Mouse (Mus musculus) intestine, embryonic 15.5 days (tissue): ENCODE results near the gene Wsb2. TPM values are rescaled to one million over a fixed set of nuclear protein-coding genes. Genes with fewer than 3 reads are reported as not detected.

Experiments
- ATAC-seq: fragments of 200-750 bp; cut with Nextera tagmentation; 2 replicates; pipeline ENCODE4 v1.8.0; 2017; ENCODE audit warnings: moderate TSS enrichment, moderate library complexity
- H3K27ac ChIP-seq: fragments of 300-500 bp; sonication (generic); 2 replicates; pipeline ENCODE4 v1.5.1; 2015; ENCODE audit warnings: mild to moderate bottlenecking, inconsistent platforms
- H3K27me3 ChIP-seq: fragments of 300-500 bp; sonication (generic); replicated peaks from 2 replicates; pipeline ENCODE4 v1.6.1; 2015; ENCODE audit warnings: inconsistent platforms
- H3K36me3 ChIP-seq: fragments of 300-500 bp; sonication (generic); 2 replicates; pipeline ENCODE4 v1.6.1; 2015; ENCODE audit warnings: inconsistent platforms
- H3K4me1 ChIP-seq: fragments of 300-500 bp; sonication (generic); replicated peaks from 2 replicates; pipeline ENCODE4 v1.6.1; 2015; ENCODE audit warnings: inconsistent platforms
- H3K4me2 ChIP-seq: fragments of 300-500 bp; sonication (generic); replicated peaks from 2 replicates; pipeline ENCODE4 v1.6.1; 2015; ENCODE audit warnings: mild to moderate bottlenecking, inconsistent platforms
- H3K4me3 ChIP-seq: fragments of 300-500 bp; sonication (generic); replicated peaks from 2 replicates; pipeline ENCODE4 v1.5.1; 2015; ENCODE audit warnings: inconsistent platforms
- H3K9ac ChIP-seq: fragments of 300-500 bp; sonication (generic); 2 replicates; pipeline ENCODE4 v1.6.1; 2015; ENCODE audit warnings: inconsistent platforms
- H3K9me3 ChIP-seq: fragments of 300-500 bp; sonication (generic); 2 replicates; pipeline ENCODE4 v1.6.1; 2016; ENCODE audit warnings: inconsistent platforms
- WGBS: fragments of 180-500 bp; shearing (Covaris S2); methylation state at CpG from one replicate; pipeline ENCODE4 v1.1.7; 2015; 5-methylcytosine and 5-hydroxymethylcytosine counted together
- polyA plus RNA-seq: library from polyadenylated mRNA; unstranded; fragments of >200 nt; fragmentation: Nextera tagmentation; extraction: Ambion mirVana; gene quantifications from 2 replicates; pipeline ENCODE4 v1.2.1, GENCODE M21; 2015

Gene Wsb2
- polyA plus RNA-seq, 1 experiment from 2014 or later: 82.6 TPM

DNA sequence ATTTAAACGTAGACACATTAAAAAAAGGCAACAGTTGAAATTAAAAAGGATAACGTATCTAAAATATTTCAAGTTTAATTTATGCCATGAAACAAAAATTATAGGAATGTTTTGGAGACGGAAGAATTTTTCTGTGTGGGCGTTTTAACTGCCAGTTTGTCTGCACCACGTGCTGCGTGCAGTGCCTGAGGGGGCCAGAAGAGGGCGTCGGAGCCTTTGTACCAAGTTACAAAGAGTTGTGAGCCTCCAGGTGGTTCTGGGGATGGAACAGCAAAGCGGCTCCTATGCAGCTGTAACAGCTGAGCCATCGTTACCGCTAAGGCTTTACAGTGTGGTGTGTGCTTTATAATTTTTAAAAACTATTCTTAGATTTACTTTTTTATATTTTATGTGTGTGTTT lies 1.6 kb downstream of the Wsb2 start:
- ATAC-seq: no peak
- Histone ChIP-seq H3K4me3 (no peak overlapping the region), H3K9ac (no peak overlapping the region), H3K27ac (peak overlapping the region; percentile 74; the same call in 1 of the 2 replicates), H3K4me1 (peaks cover 44% of the 10 kb centered on the region), H3K36me3 (peaks cover 1% of the 10 kb centered on the region; the same call in 1 of the 2 replicates), H3K9me3 (no peaks in the 10 kb centered on the region), H3K4me2 (peak overlapping the region; percentile 83), H3K27me3 (no peaks in the 10 kb centered on the region)
- 43% methylated on average over 11 of the region's 11 CpGs for WGBS

DNA sequence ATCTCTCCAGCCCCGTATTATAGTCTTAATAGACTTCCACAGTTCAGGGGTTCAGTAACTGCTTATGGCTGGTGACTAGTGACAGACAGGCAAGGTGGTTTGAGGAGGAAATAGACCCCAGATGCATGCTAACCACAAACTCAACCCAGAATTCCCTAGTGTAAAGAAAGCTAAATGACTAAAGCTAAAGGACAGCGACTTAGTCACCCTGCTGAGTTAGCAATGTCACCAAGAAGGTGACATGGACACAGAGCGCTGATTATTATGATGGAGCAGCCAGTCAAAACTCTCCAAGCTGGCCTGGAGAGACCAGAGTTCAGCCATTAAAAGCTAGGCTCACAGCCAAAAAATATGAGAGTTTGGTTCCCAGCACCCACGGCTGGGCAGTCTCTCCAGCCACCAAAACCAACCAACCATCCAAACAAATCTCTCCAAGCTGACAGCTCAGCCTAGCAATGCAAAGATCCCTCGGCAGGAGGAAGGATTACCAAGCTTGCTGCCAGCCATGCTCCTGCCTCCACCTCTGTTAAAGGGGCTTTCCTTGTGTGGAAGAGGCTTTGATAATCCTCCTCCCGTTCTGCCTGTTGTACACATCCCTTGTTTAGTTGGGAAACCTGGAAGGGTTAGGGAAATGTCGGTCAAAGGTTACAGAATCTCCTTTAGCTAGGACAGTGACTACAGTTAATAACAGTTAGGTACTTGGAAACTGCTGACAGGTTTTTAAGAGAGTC lies 2.6 kb downstream of the Wsb2 start:
- no peak overlapping the region for H3K9ac ChIP-seq
- H3K36me3 ChIP-seq: peaks cover 4% of the 10 kb centered on the region
- H3K4me1 ChIP-seq: peaks cover 47% of the 10 kb centered on the region
- H3K9me3 ChIP-seq: no peaks in the 10 kb centered on the region
- peak overlapping the region; percentile 39 for H3K4me2 ChIP-seq
- H3K4me3 ChIP-seq: no peak overlapping the region
- WGBS: 38% methylated on average over 7 of the region's 7 CpGs
- peak overlapping the region; percentile 74 for H3K27ac ChIP-seq
- ATAC-seq: no peak
- H3K27me3 ChIP-seq: no peaks in the 10 kb centered on the region

DNA sequence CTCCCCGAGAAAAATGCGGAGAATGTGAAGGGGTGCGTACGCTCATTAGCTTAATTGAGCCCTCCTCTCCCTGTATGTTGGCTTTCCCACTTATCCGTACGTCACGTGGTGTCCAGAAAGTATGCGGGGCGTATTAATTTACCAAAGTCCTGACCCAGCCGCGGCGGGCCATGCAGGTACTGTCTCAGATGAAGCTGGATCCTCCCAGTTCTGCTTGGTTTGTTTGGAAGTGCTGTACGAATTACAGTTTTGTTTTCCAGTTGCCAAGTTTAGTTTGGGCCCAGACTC lies 3.1 kb downstream of the Wsb2 start:
- Histone ChIP-seq H3K4me1 (peaks cover 43% of the 10 kb centered on the region), H3K27ac (peak overlapping the region; percentile 74), H3K4me3 (no peak overlapping the region), H3K4me2 (peak overlapping the region; percentile 39), H3K27me3 (no peaks in the 10 kb centered on the region), H3K36me3 (peaks cover 7% of the 10 kb centered on the region), H3K9me3 (no peaks in the 10 kb centered on the region), H3K9ac (no peak overlapping the region)
- WGBS: 48% methylated on average over 13 of the region's 13 CpGs
- no peak for ATAC-seq

DNA sequence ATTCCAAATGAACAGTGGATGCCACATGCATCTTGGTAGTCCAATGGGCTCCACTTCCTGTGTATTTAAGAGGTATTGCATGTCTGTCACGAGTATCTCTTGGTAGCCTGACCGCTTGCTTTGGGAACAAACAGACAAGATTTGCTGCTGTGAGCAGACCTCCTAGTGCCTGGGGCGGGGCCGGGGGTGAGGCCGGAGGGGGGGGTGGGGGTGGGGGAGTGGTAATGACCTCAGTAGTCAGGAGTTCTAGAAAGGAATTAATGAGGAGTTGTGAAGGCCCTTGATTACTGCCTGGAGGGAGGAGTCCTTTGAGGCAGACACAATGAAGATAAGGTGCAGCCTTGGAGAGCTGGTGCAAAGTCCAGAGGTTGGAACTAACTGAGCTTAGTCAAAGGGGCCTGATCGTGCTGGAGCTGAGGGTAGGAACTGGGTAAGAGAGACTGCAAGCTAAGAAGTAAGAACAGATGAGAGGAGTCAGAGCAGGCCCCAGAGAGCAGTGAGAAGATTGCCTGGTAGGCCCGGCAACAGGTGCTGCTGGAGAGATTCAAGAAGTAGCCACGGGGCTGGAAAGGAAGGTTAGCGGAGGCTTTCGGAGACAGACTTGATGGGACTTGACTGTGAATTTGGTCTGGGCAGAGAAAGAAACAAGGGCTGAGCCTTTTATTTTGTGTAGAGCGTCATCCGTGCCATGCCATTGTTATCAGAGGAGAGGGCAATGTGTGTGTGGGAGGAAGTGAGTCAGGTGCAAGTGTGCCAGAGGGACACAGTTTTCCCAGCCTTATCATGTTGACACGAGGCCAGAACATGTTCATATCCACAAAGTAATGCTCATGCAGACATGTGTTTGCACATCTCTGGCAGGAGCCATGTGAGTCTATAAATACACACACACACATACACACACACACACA lies 3.8 kb downstream of the Wsb2 start:
- H3K4me3 ChIP-seq: 0 out of 2 replicates have a peak overlapping the region, but pooled peaks have one; percentile 1
- H3K27ac ChIP-seq: peak overlapping the region; percentile 94
- no peaks in the 10 kb centered on the region for H3K9me3 ChIP-seq
- H3K36me3 ChIP-seq: peaks cover 10% of the 10 kb centered on the region
- ATAC-seq: peak; percentile 88
- H3K4me1 ChIP-seq: peaks cover 41% of the 10 kb centered on the region
- H3K27me3 ChIP-seq: no peaks in the 10 kb centered on the region
- peak overlapping the region; percentile 39 for H3K4me2 ChIP-seq
- 36% methylated on average over 13 of the region's 13 CpGs for WGBS
- no peak overlapping the region for H3K9ac ChIP-seq

DNA sequence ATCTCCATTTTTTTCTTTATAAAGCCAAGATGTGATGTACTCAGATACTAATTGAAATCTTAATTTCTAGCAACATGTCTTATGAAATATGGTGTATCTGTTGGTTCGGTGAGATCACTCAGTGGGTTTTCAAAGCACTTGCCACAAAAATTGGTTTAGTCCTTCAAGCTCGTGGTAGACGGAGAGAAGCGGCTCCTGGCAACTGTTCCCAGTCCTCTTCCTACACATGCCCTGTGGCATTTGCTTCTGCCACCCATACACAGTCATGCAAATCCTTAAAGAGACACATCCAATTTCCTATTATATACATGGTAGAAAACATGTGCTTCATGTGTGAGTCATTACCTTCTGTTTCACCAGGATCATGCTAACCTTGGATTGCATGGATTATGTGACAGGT lies 4.5 kb downstream of the Wsb2 start:
- Histone ChIP-seq H3K4me2 (peak overlapping the region; percentile 38), H3K27ac (peak overlapping the region; percentile 94), H3K9ac (no peak overlapping the region), H3K9me3 (no peaks in the 10 kb centered on the region), H3K4me1 (peaks cover 34% of the 10 kb centered on the region), H3K4me3 (no peak overlapping the region), H3K27me3 (no peaks in the 10 kb centered on the region), H3K36me3 (peaks cover 10% of the 10 kb centered on the region)
- 86% methylated on average over 4 of the region's 4 CpGs for WGBS
- ATAC-seq: no peak

DNA sequence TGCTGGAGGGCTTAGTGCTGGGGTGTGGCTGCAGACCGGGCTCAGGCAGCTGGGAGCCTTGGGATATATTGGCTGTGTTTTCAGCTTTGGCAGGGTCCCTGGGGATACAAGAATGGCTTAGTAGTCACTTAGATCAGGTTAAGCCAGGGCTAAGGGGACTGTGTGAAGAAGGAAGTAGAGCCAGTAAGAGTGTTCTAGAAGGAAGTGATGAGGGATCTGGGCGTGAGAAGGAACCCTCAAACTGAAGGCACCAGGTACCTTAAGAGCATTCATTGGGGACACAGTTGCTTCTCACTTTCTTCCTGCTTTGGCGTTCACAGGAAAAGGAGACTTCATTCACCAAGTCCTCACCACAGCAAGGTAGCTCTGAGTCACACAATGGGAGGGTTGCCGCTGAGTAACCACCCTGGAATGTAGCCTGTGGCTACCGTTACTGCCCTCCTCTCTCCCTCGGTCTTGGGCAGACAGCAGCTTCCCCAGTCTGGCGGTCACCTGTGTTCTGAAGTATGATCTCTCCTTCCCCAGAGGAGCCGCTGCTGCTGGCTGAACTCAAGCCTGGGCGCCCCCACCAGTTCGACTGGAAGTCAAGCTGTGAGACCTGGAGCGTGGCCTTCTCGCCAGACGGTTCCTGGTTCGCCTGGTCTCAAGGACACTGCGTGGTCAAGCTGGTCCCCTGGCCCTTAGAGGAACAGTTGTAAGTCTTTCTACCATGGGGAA lies 6.1 kb downstream of the Wsb2 start:
- Histone ChIP-seq H3K4me2 (peak overlapping the region; percentile 40; the same call in 1 of the 2 replicates), H3K9ac (peak overlapping the region; percentile 28; the same call in 1 of the 2 replicates), H3K27me3 (no peaks in the 10 kb centered on the region), H3K9me3 (no peaks in the 10 kb centered on the region), H3K27ac (peak overlapping the region; percentile 77), H3K4me3 (peak overlapping the region; percentile 12; the same call in 1 of the 2 replicates), H3K4me1 (peaks cover 36% of the 10 kb centered on the region), H3K36me3 (peaks cover 10% of the 10 kb centered on the region)
- ATAC-seq: peak; percentile 29; the same call in 1 of the 2 replicates
- WGBS: 50% methylated on average over 15 of the region's 15 CpGs

DNA sequence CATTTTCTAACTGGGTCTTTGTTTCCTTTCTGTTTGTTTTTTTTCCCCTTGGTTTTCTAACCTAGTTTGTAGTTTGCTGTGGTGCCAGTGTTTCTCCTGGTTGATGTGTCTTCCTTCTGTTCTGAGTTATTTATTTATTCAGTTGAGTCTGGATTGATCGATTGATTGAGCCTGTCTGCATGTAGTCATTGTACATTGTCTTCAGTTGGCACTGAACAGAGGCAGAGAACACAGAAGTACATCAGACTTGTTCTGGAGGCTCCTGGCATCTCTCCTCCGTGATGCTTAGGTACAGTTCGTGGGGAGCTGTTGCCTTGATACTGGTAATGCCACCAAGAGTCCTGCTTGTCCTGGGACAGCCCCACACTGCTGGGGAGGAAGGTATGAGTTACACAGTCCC lies 7.7 kb downstream of the Wsb2 start:
- Histone ChIP-seq H3K27ac (no peak overlapping the region), H3K36me3 (peaks cover 13% of the 10 kb centered on the region)

DNA sequence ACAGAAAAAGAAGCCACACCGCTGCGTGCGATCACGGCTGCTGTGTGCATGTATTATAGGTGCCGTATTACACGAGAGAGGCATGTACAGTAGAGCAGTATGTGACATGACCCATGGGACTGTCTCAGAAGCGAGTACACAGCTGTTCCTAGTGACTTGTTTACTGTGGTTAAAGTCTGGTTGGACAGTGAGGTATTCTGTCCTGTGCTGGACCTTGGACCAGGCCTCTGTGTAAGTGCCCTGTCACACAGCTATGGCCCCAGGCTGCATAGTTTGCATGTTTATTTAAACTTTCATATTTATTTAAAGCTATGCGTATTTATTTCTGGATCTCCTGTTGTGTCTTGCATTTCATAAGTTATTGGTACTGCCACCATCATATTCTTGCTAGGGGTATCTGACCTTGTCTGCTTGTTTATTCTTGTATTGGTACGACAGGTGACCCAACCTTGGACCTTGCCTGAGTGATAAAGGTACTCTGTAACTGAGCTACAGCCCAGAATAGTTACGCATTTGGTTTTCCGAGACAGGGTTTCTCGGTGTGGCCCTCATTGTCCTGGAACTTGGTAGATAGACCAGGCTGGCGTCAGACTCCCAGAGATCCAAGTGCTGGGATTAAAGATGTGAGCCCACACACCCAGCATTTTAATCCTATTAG lies 8.9 kb downstream of the Wsb2 start:
- ATAC-seq: peak; percentile 66
- WGBS: 78% methylated on average over 13 of the region's 13 CpGs

More for the DNA sequence above, 7.7 kb downstream of the Wsb2 start:
- no peaks in the 10 kb centered on the region for H3K27me3 ChIP-seq
- ATAC-seq: no peak
- H3K9ac ChIP-seq: no peak overlapping the region
- no peak overlapping the region for H3K4me3 ChIP-seq
- peaks cover 27% of the 10 kb centered on the region for H3K4me1 ChIP-seq
- no peaks in the 10 kb centered on the region for H3K9me3 ChIP-seq
- no peak overlapping the region for H3K4me2 ChIP-seq
- 85% methylated on average over 3 of the region's 3 CpGs for WGBS

DNA sequence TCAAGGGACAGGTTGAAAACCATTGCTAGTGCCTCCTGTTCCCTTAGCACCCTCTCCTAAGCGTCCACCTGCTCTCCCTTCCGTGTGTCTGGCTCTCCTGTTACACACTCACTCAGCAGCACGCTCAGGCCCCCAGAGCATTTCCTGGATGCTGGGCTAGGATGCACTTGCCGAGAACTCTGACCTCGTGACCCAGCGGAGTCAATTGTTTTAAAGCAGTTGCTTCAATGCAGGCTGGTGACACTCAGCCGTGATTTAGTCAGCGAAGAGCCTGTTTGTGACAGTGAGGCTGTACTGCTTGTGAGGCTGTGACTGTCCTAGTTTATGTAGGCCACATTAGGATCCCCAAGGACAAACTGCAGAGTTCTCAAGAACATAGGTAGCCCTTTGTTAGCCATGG lies 10.1 kb downstream of the Wsb2 start:
- no peaks in the 10 kb centered on the region for H3K27me3 ChIP-seq
- no peak overlapping the region for H3K4me3 ChIP-seq
- no peaks in the 10 kb centered on the region for H3K9me3 ChIP-seq
- peaks cover 18% of the 10 kb centered on the region for H3K4me1 ChIP-seq
- H3K4me2 ChIP-seq: no peak overlapping the region
- no peak for ATAC-seq
- H3K27ac ChIP-seq: no peak overlapping the region
- peaks cover 33% of the 10 kb centered on the region for H3K36me3 ChIP-seq
- no peak overlapping the region for H3K9ac ChIP-seq
- WGBS: 37% methylated on average over 8 of the region's 8 CpGs

More for the DNA sequence above, 8.9 kb downstream of the Wsb2 start:
- no peaks in the 10 kb centered on the region for H3K9me3 ChIP-seq
- no peaks in the 10 kb centered on the region for H3K27me3 ChIP-seq
- peaks cover 22% of the 10 kb centered on the region for H3K36me3 ChIP-seq
- peak overlapping the region; percentile 27 for H3K27ac ChIP-seq
- no peak overlapping the region for H3K4me2 ChIP-seq
- no peak overlapping the region for H3K4me3 ChIP-seq
- H3K9ac ChIP-seq: no peak overlapping the region
- H3K4me1 ChIP-seq: peaks cover 20% of the 10 kb centered on the region

DNA sequence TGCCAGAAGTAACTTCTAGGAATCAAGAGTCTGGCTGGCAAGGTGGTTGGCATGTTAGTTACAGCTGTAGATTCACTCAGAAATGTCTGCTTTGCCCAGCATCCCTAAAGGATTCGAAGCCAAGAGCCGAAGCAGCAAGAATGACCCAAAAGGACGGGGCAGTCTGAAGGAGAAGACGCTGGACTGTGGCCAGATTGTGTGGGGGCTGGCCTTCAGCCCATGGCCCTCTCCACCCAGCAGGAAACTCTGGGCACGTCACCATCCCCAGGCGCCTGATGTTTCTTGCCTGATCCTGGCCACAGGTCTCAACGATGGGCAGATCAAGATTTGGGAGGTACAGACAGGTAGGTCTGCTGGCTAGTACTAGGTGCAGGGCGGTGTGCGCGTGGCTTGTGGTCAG lies 13.5 kb downstream of the Wsb2 start:
- Histone ChIP-seq H3K9me3 (no peaks in the 10 kb centered on the region), H3K36me3 (peaks cover 44% of the 10 kb centered on the region), H3K4me3 (no peak overlapping the region), H3K4me2 (no peak overlapping the region), H3K27ac (no peak overlapping the region), H3K27me3 (no peaks in the 10 kb centered on the region), H3K9ac (no peak overlapping the region), H3K4me1 (peaks cover 3% of the 10 kb centered on the region; the same call in 1 of the 2 replicates)
- ATAC-seq: no peak
- whole genome bisulfite sequencing: 90% methylated on average over 10 of the region's 10 CpGs

DNA sequence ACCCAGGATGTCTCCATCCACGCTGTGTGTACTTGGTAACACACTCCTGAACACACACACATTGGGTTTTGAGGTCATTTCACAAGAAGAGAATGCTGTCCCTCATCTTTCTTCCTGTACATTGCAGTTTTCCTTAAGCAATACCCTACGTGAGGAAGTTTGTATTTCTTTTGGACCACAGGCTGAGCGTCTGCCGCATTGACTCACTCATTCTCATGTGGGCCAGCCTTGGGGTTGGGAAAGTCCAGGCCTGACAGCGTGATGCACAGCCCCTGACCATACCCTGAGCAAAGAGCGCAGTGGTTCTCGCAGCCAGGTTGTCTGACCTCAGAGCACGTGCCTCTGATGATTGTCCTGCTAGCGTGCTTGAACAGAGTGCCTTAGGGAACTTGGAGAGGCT lies 16.3 kb downstream of the Wsb2 start:
- ATAC-seq: no peak
- Histone ChIP-seq H3K9me3 (no peaks in the 10 kb centered on the region), H3K9ac (0 out of 2 replicates have a peak overlapping the region, but pooled peaks have one; percentile 1), H3K27ac (no peak overlapping the region), H3K4me3 (no peak overlapping the region), H3K4me2 (no peak overlapping the region), H3K27me3 (no peaks in the 10 kb centered on the region), H3K4me1 (no peaks in the 10 kb centered on the region), H3K36me3 (peaks cover 60% of the 10 kb centered on the region)
- WGBS: 91% methylated on average over 9 of the region's 9 CpGs
